Mouse (Mus musculus): ENCODE results near the gene Ntn4.

- TF ChIP-seq CTCF (IDR thresholded peaks at IDR 0.05; ENCODE audit: low read depth, low read length) (no peak), GATA1 (IDR thresholded peaks at IDR 0.05; ENCODE audit: borderline replicate concordance, low read length) (no peak), GATA2 (IDR thresholded peaks at IDR 0.05; ENCODE audit: borderline replicate concordance, low read depth, low read length) (no peak)
Observed at GRCm38 (mm10) chr10:93731248-93731691, 90.8 kb downstream of the Ntn4 start.
